Mouse (Mus musculus) spleen, postnatal 4 days (tissue): ENCODE data around the gene Hoxa2.

ENCODE experiments used
- DNase-seq, 2 experiments: peaks; one replicate each; pipeline ENCODE4 v3.0.0; 2022; ENCODE audit warnings: low spot score in 2 of 2

Hoxa2 gene

DNA sequence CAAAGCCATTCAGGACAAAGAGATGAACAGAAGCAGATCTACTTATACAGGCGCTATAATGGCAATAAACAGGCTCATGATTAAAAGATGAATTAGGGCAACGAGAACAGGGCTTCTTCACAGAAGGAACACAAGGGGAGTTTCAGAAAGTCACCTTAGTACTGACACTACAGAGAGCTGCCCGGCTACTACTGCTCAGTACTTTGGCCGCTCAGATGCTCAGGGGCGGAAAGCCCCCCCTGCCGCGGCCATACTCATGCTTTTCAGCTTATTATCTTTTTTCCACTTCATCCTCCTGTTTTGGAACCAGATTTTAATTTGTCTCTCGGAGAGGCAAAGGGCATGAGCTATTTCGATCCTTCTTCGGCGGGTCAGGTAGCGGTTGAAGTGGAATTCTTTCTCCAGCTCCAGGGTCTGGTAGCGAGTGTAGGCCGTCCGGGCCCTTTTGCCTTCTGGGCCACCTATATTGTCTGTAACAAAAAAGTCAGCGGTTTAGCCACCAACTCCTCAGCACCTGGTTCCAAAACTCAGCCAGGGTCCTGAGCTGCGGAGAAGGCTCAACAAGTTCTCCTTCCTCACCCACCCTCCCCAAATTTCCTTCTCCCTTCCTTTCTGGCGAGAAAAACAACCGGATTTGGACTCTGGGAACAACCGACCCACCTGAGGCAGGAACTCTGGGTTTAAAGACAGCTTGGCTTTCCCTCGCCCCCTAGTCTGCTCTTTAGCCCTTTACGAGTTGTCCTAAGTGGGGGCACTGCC is 37.9 kb upstream of the Hoxa2 start:
- no peak for DNase-seq

GRCm38 (mm10) chr6:52201269-52201668 is 36.6 kb upstream of the Hoxa2 start:
- no peak for DNase-seq

DNA sequence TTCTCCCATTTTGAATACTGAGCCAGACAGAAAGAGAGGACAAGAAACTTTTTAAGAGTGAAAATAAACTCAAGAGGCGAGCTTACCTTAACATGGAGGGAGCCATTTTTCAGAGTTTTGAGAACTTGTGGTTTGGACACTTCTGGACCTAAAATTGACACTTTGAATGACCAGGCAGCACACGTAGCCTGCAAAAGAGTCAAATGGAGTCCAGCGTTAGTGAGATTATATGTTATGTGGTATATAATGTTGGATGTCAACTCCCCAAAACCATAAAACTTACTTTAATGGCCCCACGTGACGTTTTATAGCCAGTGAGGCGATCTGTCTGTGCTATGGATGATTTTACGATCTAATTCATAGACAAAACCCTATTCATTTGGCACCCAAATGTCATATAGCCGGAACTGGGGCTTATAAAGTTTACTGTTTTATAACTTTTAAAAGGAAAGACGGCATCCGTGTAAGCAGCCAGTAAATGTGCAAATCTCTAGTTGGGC is 36.2 kb upstream of the Hoxa2 start:
- no peak for DNase-seq

DNA sequence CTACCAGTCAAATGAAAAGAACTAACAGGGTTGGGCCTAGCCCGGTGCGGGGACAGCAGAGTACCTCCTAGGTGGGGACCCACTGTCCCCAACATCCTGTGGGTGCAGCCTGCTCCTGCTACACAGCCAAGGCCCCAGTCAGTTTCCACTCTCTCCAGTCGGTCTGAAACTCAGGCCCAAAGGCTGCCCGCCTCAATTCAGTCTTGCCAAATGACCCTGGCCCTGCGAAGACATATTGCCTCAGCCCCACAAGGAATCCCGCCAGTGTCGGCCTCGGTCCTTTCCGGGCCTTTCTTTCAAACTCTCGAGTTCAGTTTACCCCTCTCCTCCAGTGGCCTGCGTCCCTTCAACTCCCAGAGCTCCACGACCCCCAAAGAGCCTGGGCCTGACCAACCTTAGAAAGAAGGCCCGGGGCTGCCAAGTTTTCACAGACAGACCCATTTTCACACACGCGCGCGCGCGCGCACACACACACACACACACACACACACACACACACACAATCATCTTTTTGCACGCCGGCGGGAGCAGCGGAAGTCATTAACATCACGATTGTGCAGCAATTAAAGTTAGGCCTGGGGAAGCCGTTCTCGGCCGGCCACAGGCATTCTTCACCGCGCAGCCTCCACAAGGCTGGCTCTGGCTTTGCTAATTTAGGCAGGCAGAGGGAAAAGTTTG is 35.6 kb upstream of the Hoxa2 start:
- DNase-seq = no peak

GRCm38 (mm10) chr6:52197271-52197670 is 32.6 kb upstream of the Hoxa2 start:
- no peak for DNase-seq

GRCm38 (mm10) chr6:52196811-52197210 is 32.2 kb upstream of the Hoxa2 start:
- no peak for DNase-seq

- no peak for DNase-seq
Observed at GRCm38 (mm10) chr6:52194690-52195089, 30.1 kb upstream of the Hoxa2 start.

DNA sequence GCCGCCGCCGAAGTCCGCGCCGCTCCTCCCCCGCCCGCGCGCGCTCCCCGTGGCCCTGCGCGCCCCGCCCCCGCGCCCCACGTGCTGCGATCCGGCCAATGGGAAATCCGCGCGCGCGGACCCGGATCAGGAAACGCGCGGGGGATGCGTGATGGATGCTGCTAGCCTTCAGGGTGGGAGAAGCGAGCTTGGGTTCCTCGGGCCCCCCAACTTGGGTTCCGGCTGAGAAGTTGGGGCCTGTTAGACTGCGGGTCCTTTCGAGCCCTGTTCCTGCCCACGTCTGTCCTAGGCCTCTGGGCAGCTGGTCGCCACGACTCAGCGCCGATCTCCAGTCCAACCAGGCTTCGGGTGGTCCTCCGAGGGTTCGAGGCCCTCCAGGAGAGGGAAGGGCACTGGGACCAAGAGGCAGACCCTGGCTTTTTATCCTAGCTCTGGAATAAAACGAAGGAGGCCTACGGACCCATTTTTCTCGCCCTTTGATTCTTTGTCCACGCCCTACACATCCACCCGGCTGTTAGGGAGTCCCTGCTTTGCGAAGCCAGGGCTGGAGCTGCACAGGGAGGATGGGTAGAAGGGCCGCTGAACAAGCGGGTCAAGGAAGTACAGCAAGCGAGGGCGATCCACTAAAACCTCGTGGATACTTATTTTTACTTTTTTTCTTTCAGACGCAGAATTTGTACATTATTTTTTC is 27.4 kb upstream of the Hoxa2 start:
- DNase-seq = peak; percentile 74 to 89

- peak in 1 of 2 experiments; percentile 61 for DNase-seq
Observed at GRCm38 (mm10) chr6:52190906-52191810, 26.5 kb upstream of the Hoxa2 start, which contains the start of gene Hoxa4. Hoxa4 (minus strand) TSS chr6:52191753.

- peak in 1 of 2 experiments; percentile 55 for DNase-seq
Observed at GRCm38 (mm10) chr6:52190410-52190809, 25.8 kb upstream of the Hoxa2 start.

DNA sequence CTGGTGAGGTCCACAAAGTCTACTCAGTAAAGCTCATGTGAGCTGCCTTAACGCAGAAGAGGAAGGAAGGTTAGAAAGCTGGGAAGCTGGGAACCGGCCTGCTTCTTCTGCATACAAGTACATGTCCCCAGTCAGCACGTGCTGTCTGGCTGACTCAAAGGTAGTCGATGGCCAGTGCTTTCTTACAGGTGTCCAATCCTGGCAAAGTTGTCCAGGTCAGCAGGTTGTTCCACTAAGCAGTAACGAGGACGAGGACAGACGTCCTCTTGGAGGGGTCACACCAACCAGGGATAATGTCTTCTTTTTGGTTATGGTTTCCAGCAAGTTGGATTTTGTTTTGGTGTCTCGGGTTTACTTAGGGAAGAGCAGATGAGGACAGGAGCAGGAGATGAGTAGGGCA is 25.3 kb upstream of the Hoxa2 start:
- no peak for DNase-seq

GRCm38 (mm10) chr6:52189172-52189591 is 24.6 kb upstream of the Hoxa2 start:
- no peak for DNase-seq

- DNase-seq = no peak
Observed at GRCm38 (mm10) chr6:52186500-52186899, 21.9 kb upstream of the Hoxa2 start.

GRCm38 (mm10) chr6:52185834-52186233 is 21.2 kb upstream of the Hoxa2 start:
- DNase-seq = no peak

GRCm38 (mm10) chr6:52185222-52185621 is 20.6 kb upstream of the Hoxa2 start:
- no peak for DNase-seq

- DNase-seq = no peak
Observed at GRCm38 (mm10) chr6:52184668-52185067, 20.0 kb upstream of the Hoxa2 start.

GRCm38 (mm10) chr6:52183311-52184080 is 18.9 kb upstream of the Hoxa2 start:
- no peak for DNase-seq

GRCm38 (mm10) chr6:52182793-52183192 is 18.2 kb upstream of the Hoxa2 start:
- no peak for DNase-seq

DNA sequence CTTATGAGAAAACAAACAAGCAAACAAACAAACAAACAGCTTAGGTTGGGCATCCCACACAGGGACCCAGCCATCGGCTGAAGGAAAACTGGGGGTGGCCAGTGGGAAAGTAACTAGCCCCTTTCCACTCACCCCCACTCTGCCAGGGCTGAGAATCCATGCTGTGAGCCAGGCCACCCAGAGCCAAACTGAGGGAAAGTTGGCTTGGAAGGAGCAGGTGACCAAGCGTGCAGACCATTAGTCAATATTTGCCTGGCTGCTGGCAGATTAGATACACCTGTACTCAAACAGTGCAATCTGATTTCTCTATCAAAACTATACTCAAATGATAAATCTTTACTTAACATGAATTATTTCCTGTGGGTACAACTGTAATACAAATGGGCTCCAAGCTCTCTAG is 17.4 kb upstream of the Hoxa2 start:
- DNase-seq = no peak

DNA sequence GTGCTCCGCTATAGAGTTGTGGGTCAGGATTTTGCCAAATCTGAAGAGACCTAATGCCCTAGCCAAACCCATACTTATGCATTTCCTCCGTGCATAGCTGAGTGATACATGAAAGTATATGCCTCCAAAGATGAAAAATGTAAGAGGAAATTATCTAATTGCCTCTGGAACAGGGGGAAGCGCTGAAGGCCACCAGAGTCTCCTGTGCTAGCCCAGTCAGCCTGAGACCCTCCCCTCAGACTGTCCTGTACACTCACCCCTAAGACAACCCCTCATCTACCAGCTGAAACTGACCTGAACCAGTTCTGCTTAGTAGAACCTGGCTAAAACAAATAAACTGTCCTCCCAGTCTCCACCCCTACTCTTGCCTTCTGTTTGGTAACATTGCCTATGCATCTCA is 16.1 kb upstream of the Hoxa2 start:
- DNase-seq = no peak
